Mouse (Mus musculus) layer of hippocampus, adult 11-12 months (tissue): ENCODE measurements at regions not wholly inside any gene's neighbourhood (a gene's known extent, or its start where the extent isn't known, plus 50 kb on each side); places are given as distances from the start of the nearest gene placed in this dataset.

Source experiments
- DNase-seq: peaks from one replicate; pipeline ENCODE4 v3.0.0; 2022; ENCODE audit warnings: low spot score

DNA sequence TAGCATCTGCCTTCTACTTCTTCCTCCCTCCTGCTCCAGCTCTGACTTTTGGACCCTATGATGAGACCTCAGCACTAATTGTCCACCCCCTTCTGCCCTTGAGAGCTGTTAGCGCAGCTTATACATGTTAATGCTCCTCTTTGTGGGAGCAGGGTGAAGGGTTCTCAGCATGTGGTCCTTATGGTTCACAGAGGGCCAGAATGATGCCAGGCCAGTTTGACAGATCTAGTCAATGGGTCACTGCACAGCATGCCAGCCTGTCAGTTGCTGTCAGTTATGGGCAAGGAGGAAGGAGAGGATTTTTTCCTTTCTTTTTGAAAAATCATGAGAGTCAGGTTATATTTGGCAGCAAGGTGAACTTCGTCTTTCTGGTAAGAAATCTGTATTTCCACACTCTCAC, 68.4 kb downstream of the 4931417E11Rik start:
- DNase-seq = no peak

GRCm38 (mm10) chr6:73389301-73389700, 80.2 kb downstream of the 4931417E11Rik start:
- no peak for DNase-seq

- no peak for DNase-seq
These were observed 83.2 kb downstream of the 4931417E11Rik start for GRCm38 (mm10) chr6:73386261-73386660.

GRCm38 (mm10) chr6:73379825-73380224, 89.6 kb downstream of the 4931417E11Rik start:
- DNase-seq = no peak

GRCm38 (mm10) chr6:73377884-73378283, 91.6 kb downstream of the 4931417E11Rik start:
- no peak for DNase-seq

- no peak for DNase-seq
These were observed 93.2 kb downstream of the 4931417E11Rik start for GRCm38 (mm10) chr6:73376291-73376690.

GRCm38 (mm10) chr6:73372901-73373300, 96.6 kb downstream of the 4931417E11Rik start:
- no peak for DNase-seq

- no peak for DNase-seq
These were observed 97.6 kb downstream of the 4931417E11Rik start for GRCm38 (mm10) chr6:73371866-73372265.

DNA sequence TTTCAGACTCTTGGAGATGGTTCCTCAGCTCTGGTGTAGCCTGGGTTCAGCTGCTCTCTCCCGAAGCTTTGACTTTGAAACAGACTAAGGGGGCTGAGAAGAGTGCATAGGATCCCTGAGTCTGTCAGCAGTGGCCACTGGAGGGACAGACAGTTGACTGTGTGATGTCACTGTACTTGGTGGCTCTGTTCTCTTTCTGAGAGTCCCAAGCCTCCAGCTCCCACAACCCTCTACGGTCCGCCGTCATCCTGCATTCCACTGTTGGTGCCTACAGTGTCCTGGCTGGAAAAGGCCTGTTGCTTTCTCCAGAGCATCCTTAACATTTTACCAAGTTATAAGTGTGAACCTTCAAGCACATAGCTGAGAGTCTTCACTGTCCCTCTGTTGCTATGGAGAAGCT, 98.6 kb downstream of the 4931417E11Rik start:
- DNase-seq = no peak

GRCm38 (mm10) chr6:73368836-73369141, 100.7 kb downstream of the 4931417E11Rik start:
- DNase-seq = no peak

DNA sequence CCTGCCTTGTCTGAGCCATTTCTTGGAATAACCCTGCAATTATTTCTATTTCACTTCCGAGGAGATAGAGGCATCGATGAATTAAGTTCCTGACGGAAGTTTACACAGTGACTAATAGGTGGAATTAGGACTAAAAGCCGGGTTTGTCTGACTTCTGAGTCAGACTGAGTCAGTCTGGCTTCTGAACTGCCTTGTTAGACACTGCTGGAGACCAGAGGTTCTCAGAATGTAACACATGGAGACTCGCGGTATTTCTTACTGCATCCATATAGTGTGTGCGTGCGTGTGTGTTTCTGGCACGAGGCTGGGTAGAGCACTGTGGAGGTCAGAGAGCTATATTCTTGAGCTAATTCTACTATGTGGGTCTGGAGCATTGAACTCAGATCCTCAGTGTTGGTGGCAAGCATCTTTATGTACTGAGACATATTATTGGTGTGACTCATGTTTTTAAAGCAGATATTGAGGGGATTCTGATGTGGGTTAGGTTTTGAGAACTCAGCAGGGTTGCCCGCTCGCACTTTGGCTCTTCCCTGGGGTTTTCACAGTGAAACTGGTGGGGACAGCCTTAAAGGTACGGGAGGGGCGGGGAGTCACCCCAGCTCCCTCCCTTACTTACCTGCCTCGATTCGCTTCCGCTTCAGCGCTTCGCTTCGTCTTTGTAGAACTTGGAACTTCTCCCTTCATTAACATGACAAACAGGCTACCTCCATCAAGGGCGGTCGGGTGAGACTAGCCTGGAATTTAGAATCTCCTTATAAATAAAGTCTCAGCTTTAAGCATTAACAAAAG, 101.2 kb downstream of the 4931417E11Rik start:
- DNase-seq = no peak

- DNase-seq = peak; percentile 84
These were observed 101.9 kb downstream of the 4931417E11Rik start for GRCm38 (mm10) chr6:73367616-73368015.

DNA sequence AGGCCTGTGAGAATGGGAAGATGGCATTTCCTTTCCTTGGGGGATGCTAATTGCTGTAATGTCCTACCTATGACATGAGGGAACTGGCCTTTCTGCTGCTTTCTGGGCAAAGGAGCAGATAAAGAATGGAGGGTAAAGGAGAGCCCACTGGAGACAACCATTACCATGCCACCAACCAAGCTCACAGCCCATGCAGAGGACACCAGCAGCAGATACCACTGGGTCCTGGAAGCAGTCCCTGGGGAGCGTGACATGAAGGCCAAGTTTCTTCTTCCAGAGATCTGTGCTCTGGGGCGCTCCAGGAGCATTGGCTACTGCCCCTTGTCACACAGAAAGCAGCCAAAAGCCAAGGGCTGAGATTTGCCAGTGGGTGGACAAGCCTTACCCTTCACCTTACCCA, 102.8 kb downstream of the 4931417E11Rik start:
- DNase-seq = no peak

GRCm38 (mm10) chr6:73365306-73365705, 104.2 kb downstream of the 4931417E11Rik start:
- DNase-seq = no peak

DNA sequence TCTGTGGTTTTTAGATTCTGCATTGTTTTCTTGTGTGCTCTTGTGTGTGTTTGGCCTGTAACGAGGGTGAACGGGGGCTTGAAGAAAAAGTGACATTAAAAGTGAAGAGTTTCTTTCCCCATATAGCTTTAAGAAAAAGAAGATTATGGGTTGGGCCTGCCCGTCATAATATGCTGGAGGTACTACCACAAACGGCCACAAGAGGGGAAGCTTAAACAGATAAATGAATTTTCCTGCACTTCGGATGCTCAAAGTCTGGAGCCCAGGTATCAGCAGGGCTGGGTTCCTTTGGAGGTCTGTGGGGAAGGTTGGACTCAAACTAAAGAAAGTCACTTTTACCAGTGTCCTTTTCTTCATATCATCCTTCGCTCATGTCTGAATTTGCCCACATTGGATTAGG, 86.8 kb downstream of the Suclg1 start:
- DNase-seq = no peak

DNA sequence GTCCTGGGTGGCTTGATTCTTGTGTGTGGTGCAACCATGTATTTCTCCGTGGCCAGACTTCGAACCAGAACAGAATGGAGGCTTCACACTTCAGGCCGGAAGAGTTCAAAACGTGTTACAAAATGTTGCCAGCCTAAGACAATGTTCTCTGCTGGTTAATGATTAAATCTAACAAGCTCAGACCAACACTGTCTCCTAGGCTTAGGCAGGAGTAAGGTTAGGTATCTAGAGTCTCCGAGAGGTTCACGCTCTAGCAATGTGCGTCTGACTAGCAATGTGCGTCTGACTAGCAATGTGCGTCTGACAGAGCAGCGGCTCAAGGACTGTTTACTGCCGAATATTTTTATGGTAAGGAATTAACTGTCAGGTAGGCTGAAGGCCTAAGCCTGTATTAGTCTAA, 81.5 kb downstream of the Suclg1 start:
- no peak for DNase-seq
